Mouse (Mus musculus) urinary bladder, postnatal 25 days (tissue): ENCODE results near the gene Odc1.
"Not testable (repeated sequence)": the region's sequence is repeated elsewhere in the genome, so short reads cannot be mapped to it uniquely, and the experiment has no call there.

ENCODE experiments used
- DNase-seq: peaks from one replicate; pipeline ENCODE4 v3.0.0; 2022; ENCODE audit warnings: low spot score

Gene Odc1

DNA sequence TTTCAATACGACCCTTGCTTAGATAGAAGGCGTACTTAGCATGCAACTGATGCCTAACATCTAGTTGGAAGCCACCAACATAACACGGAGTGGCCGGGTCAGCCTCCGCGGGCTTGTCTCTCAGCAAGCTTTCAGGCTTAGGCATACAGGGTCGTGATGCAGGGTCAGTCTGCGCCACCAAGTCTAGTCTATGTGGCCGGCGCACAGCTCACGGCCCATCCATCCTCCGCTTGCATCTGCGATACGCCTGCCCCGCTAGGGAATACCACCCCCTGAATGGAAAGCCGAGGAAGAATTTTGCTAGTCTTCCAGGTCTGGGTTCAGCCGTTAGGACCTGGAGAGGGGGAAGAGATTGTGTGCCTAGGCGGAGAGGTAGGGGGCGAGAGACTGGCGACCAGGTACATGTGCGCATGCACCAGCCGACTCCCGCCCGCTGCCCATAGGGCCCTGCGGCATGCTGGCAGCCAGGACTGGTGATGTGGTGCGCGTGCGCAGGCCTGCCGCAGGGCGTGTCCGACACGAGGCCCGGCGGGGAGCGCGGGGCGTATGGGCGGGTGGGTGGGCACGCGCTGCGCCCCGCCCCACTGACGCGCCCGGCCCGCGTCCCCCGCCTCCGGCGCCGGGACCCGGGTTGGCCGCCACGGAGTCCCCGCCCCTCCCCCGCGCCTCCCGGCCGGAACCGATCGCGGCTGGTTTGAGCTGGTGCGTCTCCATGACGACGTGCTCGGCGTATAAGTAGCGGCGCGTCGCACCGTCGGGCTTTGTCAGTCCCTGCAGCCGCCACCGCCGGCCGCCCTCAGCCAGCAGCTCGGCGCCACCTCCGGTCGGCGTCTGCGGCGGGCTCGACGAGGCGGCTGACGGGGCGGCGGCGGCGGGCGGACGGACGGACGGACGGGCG, at the start of gene Odc1:
Odc1 (plus strand) TSS at position 586 of the 898 bp plus-strand sequence.
- peak; percentile 99 for DNase-seq

DNA sequence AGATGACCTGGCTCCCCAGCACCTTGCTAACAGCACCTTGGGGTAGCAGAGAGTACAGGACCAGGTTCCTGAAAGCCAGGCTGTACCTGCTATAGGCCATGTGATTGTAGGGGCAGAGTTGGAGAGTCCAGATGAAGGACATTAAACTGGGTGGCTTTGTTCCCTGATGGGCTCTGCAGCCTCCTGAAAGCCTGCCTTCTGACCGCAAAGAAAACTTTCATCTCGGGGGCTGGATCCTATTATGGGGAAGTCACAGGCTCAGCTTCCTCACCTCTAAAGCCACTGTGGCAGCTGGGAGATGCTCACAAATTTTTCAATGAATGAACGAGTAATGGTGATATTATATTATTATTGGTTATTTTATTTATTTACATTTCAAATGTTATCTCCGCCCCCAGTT, 49.8 kb upstream of the Odc1 start:
- no peak for DNase-seq

DNA sequence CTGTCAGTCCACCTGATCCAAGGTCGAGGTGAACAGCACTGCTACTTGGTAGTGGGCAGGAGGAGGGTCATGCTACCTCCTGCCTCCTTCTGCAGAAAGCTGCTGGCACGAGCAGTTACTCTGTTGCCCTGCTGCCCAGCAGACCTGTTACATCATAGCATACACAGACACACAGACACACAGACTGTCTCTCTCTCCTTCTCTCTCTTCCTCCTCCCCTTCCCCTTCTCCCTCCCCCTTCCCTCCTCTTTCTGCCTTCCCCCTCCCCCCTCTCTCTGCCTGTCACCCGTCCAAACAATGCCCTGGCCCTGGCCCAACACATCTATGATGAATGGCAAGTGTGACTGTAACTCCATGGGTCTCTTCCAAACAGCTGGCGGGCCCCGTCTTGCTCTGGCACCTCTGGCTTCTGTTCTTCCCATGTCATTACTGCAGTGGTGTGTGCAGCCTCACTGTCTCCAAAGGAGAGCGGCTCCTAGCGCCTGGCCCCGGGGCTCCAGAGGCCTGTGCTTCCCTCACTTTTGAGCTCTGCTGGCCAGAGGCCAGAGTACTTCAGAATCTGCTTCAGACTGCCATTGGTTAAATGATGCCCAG, 48.6 kb upstream of the Odc1 start:
- DNase-seq = no peak

DNA sequence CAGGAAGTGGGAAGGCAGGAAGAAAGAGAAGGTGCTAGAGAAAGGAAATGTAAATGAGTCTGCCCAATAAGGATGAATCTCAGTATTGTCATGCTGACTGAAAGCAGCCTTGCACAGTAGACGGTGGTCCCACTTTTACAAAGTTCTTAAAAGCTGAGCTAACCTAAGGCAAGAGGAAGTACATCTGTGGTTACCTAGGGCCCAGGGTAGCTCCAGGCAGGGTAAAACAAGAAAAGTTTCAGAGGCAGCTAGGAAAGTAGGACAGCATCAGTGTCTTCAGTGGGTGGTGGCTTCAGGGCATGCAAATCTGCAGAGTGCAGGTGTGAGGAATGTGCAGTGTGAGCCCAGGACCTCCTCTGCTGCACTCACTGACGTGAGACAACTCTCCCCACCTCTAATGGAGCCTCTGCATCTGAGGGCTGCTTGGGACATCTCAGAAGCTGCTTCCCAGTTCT, 38.9 kb upstream of the Odc1 start:
- DNase-seq = no peak

DNA sequence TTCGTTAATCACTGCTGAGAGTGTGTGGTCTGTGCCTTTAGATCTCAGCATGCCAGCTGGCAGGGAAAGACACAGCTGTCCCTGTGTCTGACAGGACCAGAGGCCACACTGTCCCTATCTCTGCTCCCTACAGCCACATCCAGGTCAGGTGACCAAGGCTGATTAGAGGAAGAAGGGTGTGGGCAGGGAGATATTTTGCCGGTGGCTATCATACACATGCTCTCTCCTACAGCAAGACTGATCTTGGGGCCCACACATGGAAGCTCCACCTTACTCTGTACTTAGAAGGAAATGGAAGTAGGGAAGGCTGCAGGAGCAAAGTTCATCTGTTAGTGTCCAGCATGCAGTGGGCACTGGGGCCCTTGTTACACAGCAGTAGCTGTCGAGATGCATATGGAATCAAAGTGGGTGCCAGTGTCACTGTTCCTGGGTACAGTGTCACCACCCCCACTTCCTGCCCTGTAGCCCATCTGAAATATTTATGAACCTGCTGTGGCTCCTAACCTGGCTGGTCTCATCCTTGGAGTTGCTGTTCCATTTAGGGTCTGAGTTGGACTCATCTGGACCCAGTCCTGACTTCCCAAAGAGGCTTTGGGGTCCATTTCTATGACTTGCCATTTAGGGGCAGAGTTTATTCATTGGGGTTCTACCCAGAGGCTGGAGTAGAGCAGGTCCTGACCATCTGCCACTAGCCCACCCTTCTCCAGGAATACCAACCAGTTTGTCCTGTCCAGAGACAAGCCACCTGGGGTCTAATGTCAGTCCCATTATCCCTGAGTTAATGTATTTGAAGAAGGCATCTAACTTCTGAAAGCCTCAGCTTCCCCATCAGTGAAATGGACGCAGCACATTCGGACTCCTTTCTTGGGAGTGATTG, 38.2 kb upstream of the Odc1 start:
- DNase-seq = no peak

DNA sequence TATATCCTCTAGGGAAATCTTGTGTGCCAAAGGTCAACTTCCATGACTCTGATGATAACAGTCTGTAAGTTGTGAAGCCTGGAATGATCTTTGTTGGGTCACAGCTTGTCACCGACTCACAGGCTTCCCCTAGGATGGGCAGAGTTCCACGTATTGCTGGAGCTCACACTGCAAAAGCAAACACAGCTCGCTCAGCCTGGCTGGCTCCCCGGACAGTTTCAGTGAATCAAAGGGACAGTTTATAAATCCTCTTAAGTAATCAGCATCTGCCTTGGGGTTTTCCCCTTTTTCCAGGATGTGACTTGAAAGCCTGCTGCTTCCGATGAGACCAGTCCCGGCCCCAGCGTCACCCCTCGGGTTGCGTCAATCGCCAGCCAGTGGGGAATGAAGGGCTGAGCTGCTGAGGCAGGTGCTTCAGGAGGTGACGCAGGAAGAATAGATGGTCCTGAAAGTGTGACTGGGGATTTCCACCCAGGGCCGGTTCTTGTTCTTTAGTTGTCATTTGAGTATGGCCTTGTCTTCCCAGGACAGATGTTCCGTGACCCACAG, 37.5 kb upstream of the Odc1 start:
- DNase-seq = no peak

DNA sequence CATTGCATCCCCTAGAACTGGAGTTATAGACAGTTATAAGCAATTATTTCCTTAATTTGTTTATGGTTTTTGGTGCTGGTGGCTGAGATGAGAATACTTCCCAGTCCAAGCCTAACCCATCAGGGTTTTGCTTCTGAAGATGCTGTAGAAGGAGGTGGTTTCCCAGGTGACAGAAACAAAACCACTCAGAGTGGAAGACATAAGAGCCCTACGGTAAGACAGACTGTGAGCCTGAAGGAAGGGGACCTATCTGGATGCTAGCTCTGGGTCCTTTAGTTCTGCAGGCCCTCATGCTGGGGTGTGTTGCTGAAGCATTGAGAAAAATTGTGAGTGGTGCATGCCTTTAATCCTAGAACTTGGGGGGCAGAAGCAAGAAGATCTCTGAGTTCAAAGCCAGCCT, 35.3 kb upstream of the Odc1 start:
- no peak for DNase-seq

DNA sequence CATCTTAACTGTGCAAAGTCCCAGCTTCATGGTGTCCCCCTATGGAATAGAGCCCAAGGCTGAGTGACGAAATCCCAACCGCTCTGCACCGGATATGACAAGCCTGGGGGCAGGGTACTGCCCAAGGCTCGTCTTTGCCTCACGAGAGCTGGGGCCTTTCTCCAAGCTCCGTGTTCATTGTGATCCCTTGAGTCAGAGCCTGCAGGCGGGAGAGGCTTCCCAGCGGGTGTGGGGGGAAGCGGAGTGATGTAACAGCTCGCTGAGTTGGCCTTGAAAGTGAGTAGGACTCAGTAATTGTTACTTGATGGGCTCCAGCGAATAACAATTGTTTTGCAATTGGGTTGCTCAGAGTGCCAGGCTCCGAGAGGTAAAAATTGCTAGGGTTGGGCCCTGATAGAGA, 34.4 kb upstream of the Odc1 start:
- no peak for DNase-seq

DNA sequence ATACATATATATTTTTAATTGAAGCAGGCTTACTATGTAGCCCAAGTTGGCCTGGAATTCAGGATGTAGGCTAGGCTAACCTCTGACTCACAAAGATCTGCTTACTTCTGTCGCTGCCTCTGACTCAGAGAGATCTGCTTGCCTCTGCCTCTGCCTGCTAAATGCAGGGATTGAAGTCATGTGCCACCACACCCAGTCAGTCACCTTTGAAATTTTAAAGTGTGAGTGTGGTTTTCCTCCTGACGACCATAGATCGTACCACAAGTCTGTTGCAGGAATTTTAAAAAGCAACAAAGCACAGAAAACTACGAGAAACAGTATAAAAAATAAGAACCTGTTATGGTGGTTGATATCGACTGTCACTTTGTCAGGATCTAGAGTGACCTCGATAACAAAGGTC, 33.6 kb upstream of the Odc1 start:
- DNase-seq = no peak

DNA sequence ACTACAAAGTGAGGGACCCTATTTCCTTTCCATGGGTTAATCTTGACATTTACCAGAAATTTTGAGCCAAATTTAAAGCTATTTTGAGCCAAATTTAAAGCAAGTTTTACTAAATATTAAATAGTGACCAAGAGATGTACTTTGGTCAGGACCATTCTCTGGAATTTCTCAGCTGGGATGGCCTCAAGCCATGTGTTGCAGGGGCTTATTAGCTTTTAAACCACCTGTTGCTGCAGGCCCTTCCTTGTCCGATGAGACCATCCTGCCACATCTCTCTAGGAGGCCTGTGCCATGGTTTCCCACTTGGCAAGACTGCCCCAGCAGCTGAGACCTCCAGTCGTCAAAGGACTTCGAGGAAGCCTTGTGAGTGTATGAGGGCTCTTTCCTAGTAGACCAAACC, 15.4 kb upstream of the Odc1 start:
- no peak for DNase-seq

DNA sequence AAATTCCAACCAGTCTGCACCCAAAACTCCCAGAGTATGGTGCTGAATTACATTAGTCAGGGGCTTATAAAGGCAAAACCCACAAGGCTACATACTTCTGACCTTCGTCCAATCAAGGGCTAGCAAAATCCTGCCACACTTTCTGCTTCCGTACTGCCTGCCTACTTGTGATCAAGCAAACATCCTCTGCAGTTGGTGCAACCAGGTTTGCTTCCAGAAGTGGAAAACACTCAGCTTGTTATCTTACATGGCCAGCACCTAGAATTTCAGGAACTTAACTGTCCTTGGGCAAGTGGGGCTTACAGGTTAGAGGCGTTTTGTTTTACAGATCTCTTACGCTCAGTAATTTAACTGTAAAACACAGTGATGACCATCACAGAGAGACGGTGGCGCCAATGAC, 14.9 kb upstream of the Odc1 start:
- DNase-seq = no peak

DNA sequence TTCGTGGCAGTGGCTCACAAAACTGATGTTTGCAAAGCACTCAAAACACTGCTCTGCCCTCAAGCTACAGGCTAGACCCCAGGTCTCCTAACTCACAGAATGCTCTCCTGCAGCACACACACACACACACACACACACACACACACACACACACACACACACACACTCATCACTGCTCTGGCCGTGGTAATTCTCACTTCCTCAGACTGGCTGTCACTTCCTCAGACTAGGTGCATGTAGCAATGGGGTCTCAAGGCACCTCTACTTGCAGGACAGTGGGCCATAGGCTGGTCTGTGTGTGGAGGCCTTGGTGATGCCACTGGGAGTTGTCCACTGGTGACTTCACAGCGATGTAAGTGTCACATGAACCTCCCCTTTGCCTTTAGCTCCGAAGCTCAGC, 13.8 kb upstream of the Odc1 start:
- no peak for DNase-seq

DNA sequence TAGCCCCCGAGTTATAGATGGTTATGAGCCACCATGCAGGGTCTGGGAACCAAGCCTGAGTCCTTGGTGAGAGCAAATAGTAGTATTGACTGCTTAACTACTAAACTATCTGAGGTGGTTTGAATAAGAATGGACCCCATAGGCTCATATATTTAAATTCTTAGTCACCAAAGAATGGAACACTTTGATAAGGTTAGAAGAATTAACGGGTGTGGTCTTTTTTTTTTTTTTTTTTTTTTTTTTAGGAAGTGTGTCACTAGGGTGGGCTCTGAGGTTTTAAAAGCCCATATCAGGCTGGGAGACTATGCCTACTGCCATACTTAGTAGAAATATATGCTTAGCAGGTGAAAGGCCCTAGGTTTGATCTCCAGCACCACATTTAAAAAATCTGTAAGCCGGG, 8.4 kb upstream of the Odc1 start:
- DNase-seq = no peak

DNA sequence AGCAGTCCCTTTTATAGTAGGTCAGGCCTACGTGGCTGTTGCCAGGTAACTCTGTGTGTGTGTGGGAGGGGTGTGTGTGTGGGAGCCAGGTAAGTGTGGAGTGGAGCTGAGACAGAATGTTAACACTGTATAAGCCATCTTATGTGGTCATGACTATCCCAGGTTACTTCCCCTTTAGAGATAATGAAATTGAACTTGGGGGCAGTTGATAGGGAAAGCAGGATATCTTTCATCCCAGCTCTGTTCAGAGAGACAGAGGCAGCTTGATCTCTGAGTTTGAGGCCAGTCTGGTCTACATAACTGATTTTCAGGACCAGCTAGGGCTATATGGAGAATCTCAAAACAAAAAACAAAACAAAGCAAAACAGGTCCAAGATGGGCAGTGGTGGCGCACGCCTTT, 7.4 kb upstream of the Odc1 start:
- no peak for DNase-seq

DNA sequence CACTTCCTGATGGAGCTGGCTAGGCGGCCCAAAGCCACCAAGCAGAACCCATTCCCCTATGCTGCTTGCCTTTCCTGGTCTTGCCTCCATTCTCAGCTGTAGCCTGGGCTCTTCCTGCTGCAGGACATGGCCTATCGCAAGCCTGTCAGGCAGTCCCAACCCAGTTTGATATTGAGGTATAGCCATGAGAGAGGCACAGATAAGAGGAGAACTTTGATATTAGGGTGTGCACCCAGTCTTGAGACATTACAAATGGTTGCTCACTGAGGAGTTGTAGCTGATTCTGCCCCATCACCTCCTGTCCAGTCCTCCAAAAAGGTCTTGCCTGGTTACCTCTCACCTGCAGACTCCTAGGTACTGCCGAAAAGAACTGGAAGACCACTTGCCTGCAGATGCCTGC, 6.5 kb upstream of the Odc1 start:
- no peak for DNase-seq

DNA sequence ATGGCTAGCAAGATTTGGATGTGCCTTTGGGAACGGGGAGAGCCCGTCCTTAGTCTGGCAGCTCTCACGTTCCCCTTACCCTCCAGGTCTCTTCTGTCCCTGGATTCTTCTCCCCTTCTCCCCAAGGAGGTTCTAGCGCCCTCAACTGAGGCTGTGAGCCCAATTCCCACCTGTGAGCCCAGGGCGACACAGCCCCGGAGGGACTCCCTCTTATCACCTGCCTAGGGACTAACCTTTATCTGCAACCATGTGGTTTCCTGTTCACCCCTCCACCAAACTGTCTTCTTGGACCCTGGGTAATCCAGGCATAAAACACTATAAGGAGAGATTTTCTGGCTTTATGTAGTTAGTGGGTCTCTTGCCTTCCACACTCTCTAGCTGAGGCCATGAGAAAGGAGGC, 5.6 kb upstream of the Odc1 start:
- no peak for DNase-seq

DNA sequence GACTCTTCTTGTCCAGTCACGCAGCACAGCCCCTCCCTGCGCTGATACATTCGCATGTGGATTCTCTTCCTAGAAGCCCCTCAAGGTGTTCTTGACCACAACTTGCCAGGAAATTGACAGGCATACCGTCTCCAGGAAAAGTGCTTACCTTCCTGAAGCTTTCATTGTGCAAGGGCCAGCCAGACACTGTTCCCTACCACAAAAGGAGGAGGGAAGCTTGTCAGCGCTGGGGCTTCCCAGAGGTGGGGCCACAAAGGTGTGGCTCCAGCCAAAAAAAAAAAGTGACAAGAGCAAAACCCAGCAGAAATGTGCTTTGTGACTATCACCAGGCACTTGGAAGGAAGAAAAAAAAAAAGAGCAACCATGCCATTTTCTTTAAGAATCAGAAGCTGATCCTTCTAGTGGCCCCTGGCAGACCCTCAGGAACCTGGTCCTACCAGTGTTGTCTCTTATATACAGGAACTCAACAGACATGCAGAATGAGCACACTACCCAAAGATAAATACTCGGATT, 4.5 kb upstream of the Odc1 start:
- DNase-seq = no peak

DNA sequence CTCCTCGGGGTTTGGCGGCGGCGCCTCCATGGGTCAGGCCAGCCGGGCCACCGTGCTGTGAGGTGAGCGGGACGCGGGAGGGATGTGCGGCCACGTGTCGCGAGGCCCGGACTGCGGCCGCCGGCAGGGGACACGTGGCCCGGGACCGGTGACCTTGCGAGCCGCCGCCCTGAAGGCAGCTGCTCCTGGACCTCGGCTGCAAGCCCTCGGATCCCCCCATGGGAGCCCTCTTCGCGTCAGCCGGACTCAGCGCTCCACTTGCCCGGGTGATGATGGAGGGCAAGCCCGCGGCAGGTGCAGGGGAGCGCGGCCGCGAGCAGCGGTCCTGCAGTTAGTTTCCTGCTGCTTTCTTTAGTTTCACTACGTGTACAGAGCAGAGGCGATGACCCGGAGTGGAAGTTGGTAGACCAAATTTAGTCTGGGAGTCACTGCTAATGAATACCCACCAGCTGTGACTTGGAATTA, 545 bp downstream of the Odc1 start:
- no peak for DNase-seq

DNA sequence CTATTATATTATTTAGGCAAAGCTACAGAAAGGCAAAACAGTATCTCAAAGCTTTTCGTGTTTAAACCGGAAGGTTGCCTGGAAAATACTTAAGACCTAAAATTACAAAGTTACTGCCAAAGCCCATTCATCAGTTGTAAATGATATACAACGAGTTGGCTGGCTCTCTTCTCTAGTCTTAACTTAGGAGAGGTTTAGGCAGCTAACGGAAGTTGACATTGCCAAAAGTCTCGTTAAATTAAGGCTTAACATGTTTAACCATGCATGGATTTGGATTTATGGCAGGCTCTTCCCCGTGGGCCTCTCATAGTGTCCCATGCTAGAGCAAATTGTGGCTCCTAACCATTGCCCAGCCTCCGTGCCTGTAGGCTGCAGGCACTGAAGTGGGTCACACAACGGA, 1.3 kb downstream of the Odc1 start:
- DNase-seq = no peak

DNA sequence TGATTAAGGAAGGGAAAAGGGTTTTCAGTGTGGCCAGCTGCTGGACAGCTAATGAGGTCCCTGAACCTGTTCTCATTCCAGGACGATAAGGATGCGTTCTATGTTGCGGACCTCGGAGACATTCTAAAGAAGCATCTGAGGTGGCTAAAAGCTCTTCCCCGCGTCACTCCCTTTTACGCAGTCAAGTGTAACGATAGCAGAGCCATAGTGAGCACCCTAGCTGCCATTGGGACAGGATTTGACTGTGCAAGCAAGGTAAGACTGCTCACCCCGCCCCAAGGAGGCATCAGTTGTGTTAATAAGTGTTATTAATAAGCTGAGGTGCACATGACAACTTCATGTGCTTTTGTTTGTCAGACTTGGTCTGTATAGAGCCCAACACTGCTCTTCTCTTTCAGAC, 3.0 kb downstream of the Odc1 start:
- not testable (repeated sequence) for DNase-seq

DNA sequence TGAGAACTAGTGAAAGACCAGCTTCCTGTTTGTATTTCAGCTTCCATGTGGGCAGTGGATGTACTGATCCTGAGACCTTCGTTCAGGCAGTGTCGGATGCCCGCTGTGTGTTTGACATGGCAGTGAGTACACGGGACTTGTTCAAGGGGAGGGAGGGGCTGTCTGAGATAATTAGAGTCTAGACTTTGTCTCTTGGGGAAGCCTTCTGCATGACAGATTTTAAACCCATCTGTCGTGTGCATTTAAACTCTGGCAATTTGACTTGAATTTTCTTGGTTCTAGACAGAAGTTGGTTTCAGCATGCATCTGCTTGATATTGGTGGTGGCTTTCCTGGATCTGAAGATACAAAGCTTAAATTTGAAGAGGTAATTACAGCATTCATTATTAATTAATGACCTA, 3.9 kb downstream of the Odc1 start:
- no peak for DNase-seq

DNA sequence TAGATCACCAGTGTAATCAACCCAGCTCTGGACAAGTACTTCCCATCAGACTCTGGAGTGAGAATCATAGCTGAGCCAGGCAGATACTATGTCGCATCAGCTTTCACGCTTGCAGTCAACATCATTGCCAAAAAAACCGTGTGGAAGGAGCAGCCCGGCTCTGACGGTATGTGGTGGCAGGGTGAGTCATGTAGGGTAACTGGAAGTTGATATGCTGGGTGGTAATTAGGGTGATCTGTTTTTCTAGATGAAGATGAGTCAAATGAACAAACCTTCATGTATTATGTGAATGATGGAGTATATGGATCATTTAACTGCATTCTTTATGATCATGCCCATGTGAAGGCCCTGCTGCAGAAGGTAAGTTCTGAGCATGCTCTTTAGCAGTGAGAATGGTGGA, 4.8 kb downstream of the Odc1 start:
- DNase-seq = not testable (repeated sequence)
